Mouse (Mus musculus): ENCODE data around the gene Commd7. TPM values are rescaled to one million over a fixed set of nuclear protein-coding genes. Genes with fewer than 3 reads are reported as not detected.

Commd7 gene
- polyA plus RNA-seq, 1 experiment from 2014 or later, result 74.8 TPM

DNA sequence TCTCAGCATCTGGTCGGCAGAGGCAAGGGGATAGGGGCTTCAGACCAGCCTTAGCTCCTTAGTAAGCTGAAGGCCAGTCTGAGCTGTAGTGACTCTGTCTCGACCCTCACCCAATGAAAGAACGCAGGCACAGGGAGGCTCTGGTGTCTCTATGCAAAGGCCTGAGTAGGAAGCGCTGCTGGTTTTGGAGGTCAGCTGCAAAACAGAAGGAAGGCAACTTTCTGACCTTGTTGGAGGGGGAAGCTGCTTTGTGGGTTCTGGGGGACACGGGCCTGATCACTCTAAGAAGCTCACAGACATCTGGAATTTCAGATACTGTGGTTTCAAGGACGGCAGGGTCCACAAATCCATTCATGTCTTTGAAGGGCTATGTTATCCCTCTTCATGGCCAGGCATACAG is 46.6 kb downstream of the Commd7 start:
- Histone ChIP-seq H3K27ac (ENCODE audit: low read depth, low read length) (no peak overlapping the region), H3K36me3 (ENCODE audit: control insufficient read depth, insufficient read depth) (no peaks in the 10 kb centered on the region), H3K27me3 (replicated peaks; ENCODE audit: control insufficient read depth, insufficient read depth, low read length) (no peaks in the 10 kb centered on the region), H3K4me1 (replicated peaks; ENCODE audit: control insufficient read depth, insufficient read depth, low read length) (peaks cover 10% of the 10 kb centered on the region), H3K4me2 (replicated peaks; ENCODE audit: low read depth) (peak overlapping the region; percentile 61), H3K9me3 (ENCODE audit: control insufficient read depth) (no peaks in the 10 kb centered on the region), H3K9ac (ENCODE audit: low read depth, low read length) (no peak overlapping the region), H3K4me3 (ENCODE audit: low read depth, low read length) (no peak overlapping the region)
- no peak for ATAC-seq
- 79% methylated on average over 6 of the region's 6 CpGs for WGBS
- TF ChIP-seq CTCF (IDR thresholded peaks at IDR 0.05; ENCODE audit: low read depth), result no peak

DNA sequence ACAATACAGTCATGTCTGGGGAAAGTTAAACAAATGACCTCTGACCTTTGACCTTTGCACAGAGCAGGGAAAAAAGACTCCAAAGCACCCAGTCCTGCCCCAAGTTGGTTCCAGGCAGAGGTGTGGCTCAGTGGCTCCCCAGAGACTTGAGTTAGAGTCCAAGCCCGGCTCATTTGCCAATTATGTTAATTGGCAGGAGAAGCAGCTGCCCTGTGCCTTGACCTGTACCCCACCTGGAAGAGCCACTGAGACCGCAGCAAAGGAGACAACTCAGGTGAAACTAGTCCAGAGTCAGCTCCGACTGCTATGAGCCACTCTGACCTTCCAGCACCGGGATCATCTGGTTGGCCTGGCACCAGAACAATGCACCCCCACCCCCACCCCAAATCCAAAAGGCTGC is 48.2 kb downstream of the Commd7 start:
- no peak overlapping the region for H3K4me2 ChIP-seq (replicated peaks; ENCODE audit: low read depth)
- no peaks in the 10 kb centered on the region for H3K36me3 ChIP-seq (ENCODE audit: control insufficient read depth, insufficient read depth)
- WGBS, result 77% methylated on average over 4 of the region's 4 CpGs
- no peak overlapping the region for H3K4me3 ChIP-seq (ENCODE audit: low read depth, low read length)
- H3K27me3 ChIP-seq (replicated peaks; ENCODE audit: control insufficient read depth, insufficient read depth, low read length), result no peaks in the 10 kb centered on the region
- H3K9ac ChIP-seq (ENCODE audit: low read depth, low read length), result no peak overlapping the region
- no peak for ATAC-seq
- TF ChIP-seq CTCF (IDR thresholded peaks at IDR 0.05; ENCODE audit: low read depth), result no peak
- H3K27ac ChIP-seq (ENCODE audit: low read depth, low read length), result no peak overlapping the region
- H3K4me1 ChIP-seq (replicated peaks; ENCODE audit: control insufficient read depth, insufficient read depth, low read length), result peaks cover 10% of the 10 kb centered on the region
- H3K9me3 ChIP-seq (ENCODE audit: control insufficient read depth), result no peaks in the 10 kb centered on the region

DNA sequence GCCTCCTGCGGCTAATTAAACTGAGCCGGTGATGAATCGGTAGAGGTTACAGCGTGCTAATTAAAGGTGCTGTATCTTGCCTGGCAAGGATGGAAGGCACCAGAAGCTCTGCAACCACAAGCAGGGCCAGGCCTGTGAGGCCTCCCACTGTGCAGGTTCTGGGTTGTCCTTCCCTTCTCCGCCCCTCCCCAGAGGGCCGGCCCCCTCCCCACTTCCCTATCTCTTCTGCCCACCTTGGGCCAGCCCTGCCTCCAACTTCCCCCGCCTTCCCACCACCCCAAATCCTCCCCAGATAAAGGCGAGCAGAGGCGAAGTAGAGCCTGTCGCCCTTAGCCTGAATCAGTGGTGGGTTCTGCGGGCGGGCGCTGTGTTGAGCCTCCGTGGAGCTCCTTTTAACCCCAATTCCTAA is 48.9 kb downstream of the Commd7 start:
- no peak overlapping the region for H3K9ac ChIP-seq (ENCODE audit: low read depth, low read length)

DNA sequence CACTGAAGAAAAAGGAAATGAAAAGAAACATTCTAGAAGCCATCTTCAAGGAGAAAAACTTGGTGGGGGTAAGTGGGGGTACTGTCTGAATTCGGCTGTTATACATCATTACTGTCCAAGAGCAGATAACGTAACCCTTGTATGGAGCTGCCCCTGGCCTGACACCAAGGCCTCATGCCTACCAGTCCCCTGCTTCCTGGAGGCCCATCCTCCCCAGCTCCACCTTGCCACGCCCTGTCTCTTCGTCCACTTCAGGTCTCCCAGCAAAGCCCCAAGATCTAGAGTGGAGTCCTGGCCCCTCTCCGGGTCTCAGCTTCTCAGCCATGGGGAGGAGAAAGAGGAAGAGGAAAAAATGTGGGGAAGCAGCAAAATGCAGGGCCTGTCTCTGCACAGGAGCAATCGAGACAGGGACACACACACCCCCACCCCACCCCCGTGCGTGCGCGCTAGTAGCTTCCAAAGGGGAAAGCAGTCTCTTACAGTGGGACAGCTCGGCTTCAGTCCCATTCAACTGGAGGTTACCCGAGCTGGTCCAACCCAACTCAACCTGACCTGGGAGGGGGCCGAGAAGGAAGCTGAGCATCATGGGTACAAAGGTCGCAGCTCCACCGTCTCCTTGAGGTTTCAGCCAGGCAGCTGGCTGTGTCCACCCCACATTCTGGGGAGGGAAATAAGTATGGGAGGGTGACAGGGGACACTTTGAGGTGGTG is 49.5 kb downstream of the Commd7 start:
- Histone ChIP-seq H3K4me3 (ENCODE audit: low read depth, low read length) (no peak overlapping the region), H3K27ac (ENCODE audit: low read depth, low read length) (no peak overlapping the region), H3K4me1 (replicated peaks; ENCODE audit: control insufficient read depth, insufficient read depth, low read length) (peaks cover 10% of the 10 kb centered on the region), H3K9ac (ENCODE audit: low read depth, low read length) (no peak overlapping the region), H3K36me3 (ENCODE audit: control insufficient read depth, insufficient read depth) (no peaks in the 10 kb centered on the region), H3K9me3 (ENCODE audit: control insufficient read depth) (no peaks in the 10 kb centered on the region), H3K27me3 (replicated peaks; ENCODE audit: control insufficient read depth, insufficient read depth, low read length) (no peaks in the 10 kb centered on the region), H3K4me2 (replicated peaks; ENCODE audit: low read depth) (peak overlapping the region; percentile 43; the same call in 1 of the 2 replicates)
- ATAC-seq, result peak; percentile 28; the same call in 1 of the 2 replicates
- 35% methylated on average over 15 of the region's 15 CpGs for WGBS
- TF ChIP-seq CTCF (IDR thresholded peaks at IDR 0.05; ENCODE audit: low read depth), result no peak

More for the DNA sequence above, 48.9 kb downstream of the Commd7 start:
- Histone ChIP-seq H3K36me3 (ENCODE audit: control insufficient read depth, insufficient read depth) (no peaks in the 10 kb centered on the region), H3K27ac (ENCODE audit: low read depth, low read length) (peak overlapping the region; percentile 21; the same call in 1 of the 2 replicates), H3K4me3 (ENCODE audit: low read depth, low read length) (no peak overlapping the region), H3K4me2 (replicated peaks; ENCODE audit: low read depth) (0 out of 2 replicates have a peak overlapping the region, but pooled peaks have one; percentile 43), H3K9me3 (ENCODE audit: control insufficient read depth) (no peaks in the 10 kb centered on the region), H3K27me3 (replicated peaks; ENCODE audit: control insufficient read depth, insufficient read depth, low read length) (no peaks in the 10 kb centered on the region), H3K4me1 (replicated peaks; ENCODE audit: control insufficient read depth, insufficient read depth, low read length) (peaks cover 10% of the 10 kb centered on the region)
- WGBS, result 62% methylated on average over 14 of the region's 14 CpGs
- no peak for ATAC-seq
- no peak for TF ChIP-seq CTCF (IDR thresholded peaks at IDR 0.05; ENCODE audit: low read depth)

DNA sequence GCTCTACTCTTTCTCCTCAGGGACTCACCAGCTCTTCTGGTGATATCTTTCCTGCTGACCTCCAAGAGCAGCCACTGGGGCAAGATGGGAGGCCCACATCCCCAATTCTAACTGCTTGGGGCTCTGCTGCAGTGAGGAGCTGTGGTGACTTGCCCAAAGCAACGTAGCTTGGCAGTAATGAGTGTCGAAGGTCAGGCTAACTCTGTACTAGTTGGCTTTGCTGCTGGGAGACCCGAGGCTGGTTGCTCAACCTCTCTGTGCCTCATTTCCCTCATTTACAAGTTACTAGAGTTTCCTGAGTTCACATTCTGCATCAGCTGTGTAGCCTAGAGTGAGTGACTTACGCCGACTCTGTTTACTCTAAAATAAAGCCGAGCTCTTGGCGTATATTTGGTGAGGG is 51.2 kb downstream of the Commd7 start:
- peaks cover 10% of the 10 kb centered on the region; the same call in 1 of the 2 replicates for H3K4me1 ChIP-seq (replicated peaks; ENCODE audit: control insufficient read depth, insufficient read depth, low read length)
- no peak for TF ChIP-seq CTCF (IDR thresholded peaks at IDR 0.05; ENCODE audit: low read depth)
- H3K4me2 ChIP-seq (replicated peaks; ENCODE audit: low read depth), result no peak overlapping the region
- no peaks in the 10 kb centered on the region for H3K9me3 ChIP-seq (ENCODE audit: control insufficient read depth)
- no peaks in the 10 kb centered on the region for H3K36me3 ChIP-seq (ENCODE audit: control insufficient read depth, insufficient read depth)
- H3K27me3 ChIP-seq (replicated peaks; ENCODE audit: control insufficient read depth, insufficient read depth, low read length), result no peaks in the 10 kb centered on the region
- no peak overlapping the region for H3K27ac ChIP-seq (ENCODE audit: low read depth, low read length)
- ATAC-seq, result no peak
- no peak overlapping the region for H3K4me3 ChIP-seq (ENCODE audit: low read depth, low read length)
- no peak overlapping the region for H3K9ac ChIP-seq (ENCODE audit: low read depth, low read length)
- 76% methylated on average over 7 of the region's 7 CpGs for WGBS

DNA sequence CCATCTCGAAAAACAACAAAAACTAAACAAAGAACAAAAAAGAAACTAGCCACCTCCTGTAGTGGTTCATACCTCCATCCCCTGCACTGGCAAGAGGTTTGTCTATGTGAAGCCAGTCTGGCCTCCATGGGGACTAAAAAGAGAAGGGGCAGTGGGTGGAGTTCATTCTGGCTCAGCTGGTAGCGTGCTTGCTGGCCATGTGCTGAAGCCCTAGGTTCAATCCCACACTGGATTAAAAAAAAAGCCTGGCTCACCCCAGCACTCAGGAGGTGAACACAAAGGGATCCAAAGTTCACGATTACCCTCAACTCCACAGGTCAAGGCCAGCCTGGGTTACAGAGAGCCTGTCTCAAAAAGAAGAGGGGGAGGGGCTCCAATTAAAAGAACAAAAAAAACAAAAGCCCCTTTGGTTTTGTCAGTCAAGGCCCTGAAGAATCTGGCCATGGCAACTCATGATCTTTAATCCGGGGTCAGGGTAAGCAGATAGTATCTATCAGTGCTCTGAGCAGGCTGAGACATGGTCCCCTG is 52.1 kb downstream of the Commd7 start:
- Histone ChIP-seq H3K36me3 (ENCODE audit: control insufficient read depth, insufficient read depth) (no peaks in the 10 kb centered on the region), H3K9ac (ENCODE audit: low read depth, low read length) (no peak overlapping the region), H3K4me3 (ENCODE audit: low read depth, low read length) (no peak overlapping the region), H3K4me1 (replicated peaks; ENCODE audit: control insufficient read depth, insufficient read depth, low read length) (peaks cover 10% of the 10 kb centered on the region; the same call in 1 of the 2 replicates), H3K4me2 (replicated peaks; ENCODE audit: low read depth) (no peak overlapping the region), H3K27ac (ENCODE audit: low read depth, low read length) (no peak overlapping the region), H3K9me3 (ENCODE audit: control insufficient read depth) (no peaks in the 10 kb centered on the region), H3K27me3 (replicated peaks; ENCODE audit: control insufficient read depth, insufficient read depth, low read length) (no peaks in the 10 kb centered on the region)
- TF ChIP-seq CTCF (IDR thresholded peaks at IDR 0.05; ENCODE audit: low read depth), result no peak
- WGBS, result 66% methylated on average over 4 of the region's 4 CpGs
- no peak for ATAC-seq

Measured in intestine, postnatal 0 days (tissue).